Mouse (Mus musculus) spleen, adult 2 months (tissue): ENCODE measurements around the gene 4930579F01Rik.

Experiments
- CTCF ChIP-seq: fragments of 200-500 bp; IDR thresholded peaks from 2 replicates; pipeline ENCODE4 v1.5.1; 2011; ENCODE audit warnings: mild to moderate bottlenecking, inconsistent platforms; ENCODE audit not compliant: insufficient read depth, insufficient read length, insufficient replicate concordance; ENCODE audit errors: extremely low read depth
- POLR2A ChIP-seq: fragments of 200-500 bp; IDR thresholded peaks from 2 replicates; pipeline ENCODE4 v1.6.1; 2011; ENCODE audit warnings: low read depth, low read length, inconsistent platforms

DNA sequence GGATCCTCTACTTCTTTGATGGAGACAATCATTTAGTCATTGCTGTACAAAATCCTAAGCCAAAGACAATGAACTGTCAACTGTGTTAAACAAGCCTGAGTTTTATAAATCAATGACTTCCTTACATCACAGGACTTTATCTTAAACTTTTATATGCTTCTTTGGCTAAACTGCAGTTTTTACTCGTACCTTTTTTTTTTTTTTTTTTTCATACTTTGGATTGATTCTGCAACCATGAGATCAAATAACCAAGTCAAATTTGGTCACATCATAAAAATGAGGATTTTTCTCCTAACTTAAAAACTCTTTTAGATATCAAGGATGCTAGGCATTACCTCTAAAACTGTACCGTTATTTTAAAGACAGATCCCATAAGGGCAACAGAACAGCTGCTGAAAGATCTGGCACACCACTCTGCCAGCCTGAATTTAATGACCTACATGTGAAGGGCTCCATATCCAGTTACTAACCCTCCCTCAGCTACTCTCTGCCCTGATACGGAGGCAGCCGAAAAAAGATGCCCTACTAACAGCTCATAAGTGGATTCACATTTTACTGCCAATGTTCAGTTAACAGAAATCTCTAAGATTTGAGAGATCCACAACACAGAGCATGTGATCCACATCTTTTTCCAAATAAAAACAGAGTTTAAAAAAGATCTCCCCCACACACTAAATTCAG, 51.4 kb downstream of the 4930579F01Rik start:
- TF ChIP-seq CTCF: no peak
- no peak for TF ChIP-seq POLR2A
